Mouse (Mus musculus) B cell, adult 2 months (primary cell): ENCODE measurements around the gene Sys1.
A peak's percentile ranks its signal among the peaks of the same experiment; 100 is the strongest.

Experiments
- DNase-seq, 2 experiments: peaks; one replicate each; pipeline ENCODE4 v3.0.0; 2022

Sys1 gene

GRCm38 (mm10) chr2:164435216-164436090 is 21.3 kb upstream of the Sys1 start:
- DNase-seq, result no peak

GRCm38 (mm10) chr2:164436215-164436913 is 20.4 kb upstream of the Sys1 start:
- no peak for DNase-seq

- no peak for DNase-seq
Measured at GRCm38 (mm10) chr2:164436961-164437360, 19.8 kb upstream of the Sys1 start.

- DNase-seq, result no peak
Measured at GRCm38 (mm10) chr2:164437710-164438109, 19.1 kb upstream of the Sys1 start.

GRCm38 (mm10) chr2:164438257-164438656 is 18.5 kb upstream of the Sys1 start:
- no peak for DNase-seq

- DNase-seq, result no peak
Measured at GRCm38 (mm10) chr2:164439001-164439421, 17.8 kb upstream of the Sys1 start.

GRCm38 (mm10) chr2:164440314-164440713 is 16.4 kb upstream of the Sys1 start:
- DNase-seq, result no peak

GRCm38 (mm10) chr2:164441155-164441554 is 15.6 kb upstream of the Sys1 start:
- DNase-seq, result peak; percentile 79 to 82

GRCm38 (mm10) chr2:164441731-164442130 is 15.0 kb upstream of the Sys1 start:
- no peak for DNase-seq

GRCm38 (mm10) chr2:164442315-164443050 is 14.3 kb upstream of the Sys1 start:
- DNase-seq, result peak; percentile 45 to 50

- DNase-seq, result peak; percentile 88 to 89
Measured at GRCm38 (mm10) chr2:164443051-164443437, 13.7 kb upstream of the Sys1 start.

- DNase-seq, result peak in 1 of 2 experiments; percentile 27
Measured at GRCm38 (mm10) chr2:164443460-164444000, 13.2 kb upstream of the Sys1 start, which contains the start of gene Sdc4. Sdc4 (minus strand) TSS chr2:164443887.

- no peak for DNase-seq
Measured at GRCm38 (mm10) chr2:164444701-164445100, 12.1 kb upstream of the Sys1 start.

GRCm38 (mm10) chr2:164445399-164446085 is 11.2 kb upstream of the Sys1 start:
- no peak for DNase-seq

- no peak for DNase-seq
Measured at GRCm38 (mm10) chr2:164446086-164446469, 10.7 kb upstream of the Sys1 start.

GRCm38 (mm10) chr2:164448140-164448539 is 8.6 kb upstream of the Sys1 start:
- no peak for DNase-seq

GRCm38 (mm10) chr2:164448921-164449320 is 7.8 kb upstream of the Sys1 start:
- no peak for DNase-seq

GRCm38 (mm10) chr2:164449341-164450042 is 7.3 kb upstream of the Sys1 start:
- DNase-seq, result no peak

GRCm38 (mm10) chr2:164452000-164452676 is 4.6 kb upstream of the Sys1 start:
- no peak for DNase-seq

- no peak for DNase-seq
Measured at GRCm38 (mm10) chr2:164453047-164453757, 3.6 kb upstream of the Sys1 start.
